Mouse (Mus musculus): ENCODE data around the gene Mmrn1.
"Not testable (repeated sequence)": the region's sequence is repeated elsewhere in the genome, so short reads cannot be mapped to it uniquely, and the experiment has no call there.

- TF ChIP-seq POLR2A (IDR thresholded peaks at IDR 0.05; ENCODE audit: borderline replicate concordance, extremely low read depth, low read depth, low read length); CTCF (IDR thresholded peaks at IDR 0.05; ENCODE audit: insufficient read depth, low read length): not testable (repeated sequence)
Measured at GRCm38 (mm10) chr6:60924676-60925075, at the start of gene Mmrn1.
